Mouse (Mus musculus) ES-Bruce4 (cell line): Measurements from ENCODE around the gene Aktip. TPM values are rescaled to one million over a fixed set of nuclear protein-coding genes. Genes with fewer than 3 reads are reported as not detected.

Experiments
- H3K27ac ChIP-seq: 2 replicates; pipeline ENCODE4 v1.5.1; 2012; ENCODE audit warnings: low read length, inconsistent platforms; ENCODE audit not compliant: insufficient read depth
- H3K27me3 ChIP-seq: 2 replicates; pipeline ENCODE4 v1.6.1; 2012; ENCODE audit warnings: mild to moderate bottlenecking, low read length, inconsistent platforms; ENCODE audit not compliant: control insufficient read depth, poor library complexity, insufficient read depth, severe bottlenecking
- H3K36me3 ChIP-seq: 2 replicates; pipeline ENCODE4 v1.6.1; 2012; ENCODE audit warnings: inconsistent platforms, mild to moderate bottlenecking, low read length, moderate library complexity; ENCODE audit not compliant: control insufficient read depth, poor library complexity, insufficient read depth, severe bottlenecking
- H3K4me1 ChIP-seq: one replicate; pipeline ENCODE4 v1.8.1; 2011; ENCODE audit warnings: low read length; ENCODE audit not compliant: control insufficient read depth, insufficient read depth
- H3K4me3 ChIP-seq: 2 replicates; pipeline ENCODE4 v1.5.1; 2011; ENCODE audit warnings: low read depth, mild to moderate bottlenecking, low read length
- H3K9ac ChIP-seq: 2 replicates; pipeline ENCODE4 v1.6.1; 2012; ENCODE audit warnings: low read depth, mild to moderate bottlenecking, inconsistent platforms; ENCODE audit not compliant: poor library complexity, severe bottlenecking
- H3K9me3 ChIP-seq: replicated peaks from 2 replicates; pipeline ENCODE4 v1.6.1; 2012; ENCODE audit warnings: mild to moderate bottlenecking, low read length, inconsistent platforms; ENCODE audit not compliant: control insufficient read depth, poor library complexity, insufficient read depth, severe bottlenecking
- CTCF ChIP-seq: IDR thresholded peaks from one replicate; pipeline ENCODE4 v1.8.1; 2011; ENCODE audit warnings: low read depth, low read length
- EP300 ChIP-seq: IDR thresholded peaks from 2 replicates; pipeline ENCODE4 v1.6.1; 2011; ENCODE audit warnings: low read depth, low read length; ENCODE audit not compliant: insufficient read depth
- POLR2A ChIP-seq: IDR thresholded peaks from one replicate; pipeline ENCODE4 v1.8.1; 2011; ENCODE audit warnings: low read length; ENCODE audit not compliant: insufficient read depth
- polyA plus RNA-seq: library from polyadenylated mRNA; stranded (reverse); fragments of >200 nt; gene quantifications from 2 replicates; pipeline ENCODE4 v1.2.4, GENCODE M21; 2011; ENCODE audit warnings: low read depth; ENCODE audit not compliant: missing spikeins, insufficient read depth, insufficient read length

Gene Aktip
- polyA plus RNA-seq, 1 experiment, result 74.4 TPM

DNA sequence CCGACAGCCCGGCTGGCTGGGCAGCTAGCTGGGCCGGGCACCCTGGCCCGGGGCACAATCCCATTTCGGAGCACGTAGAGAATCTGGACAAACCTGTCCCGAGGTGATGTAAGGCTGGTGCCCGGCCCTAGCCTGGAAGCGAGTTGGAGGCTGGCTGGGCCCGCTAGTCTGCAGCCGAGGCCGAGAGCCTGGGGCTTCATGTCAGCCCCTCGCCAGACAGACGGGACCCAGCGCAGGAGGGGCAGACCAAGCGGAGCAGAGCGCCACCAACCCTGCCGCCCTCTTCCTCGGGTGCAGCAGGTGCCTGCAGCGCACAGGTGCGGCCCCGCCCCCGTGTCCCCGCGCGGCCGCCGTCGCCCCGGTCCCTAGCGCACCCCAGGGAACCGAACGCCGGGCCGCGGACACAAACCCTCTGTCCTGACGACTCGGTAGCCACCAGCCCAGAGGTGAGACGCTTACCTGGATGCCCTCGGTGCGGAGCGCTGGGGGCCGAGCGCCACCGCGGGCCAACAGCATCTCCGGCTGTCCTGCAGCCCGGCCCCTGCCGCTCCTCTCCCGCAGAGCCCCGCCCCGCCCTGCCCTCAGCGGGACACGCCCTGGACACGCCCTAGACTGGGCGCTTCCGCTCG lies 66.2 kb downstream of the Aktip start:
- Histone ChIP-seq H3K4me3 (peak overlapping the region; percentile 71), H3K9ac (peak overlapping the region; percentile 56), H3K4me1 (no peaks in the 10 kb centered on the region), H3K27ac (no peak overlapping the region), H3K36me3 (peaks cover 11% of the 10 kb centered on the region), H3K9me3 (no peaks in the 10 kb centered on the region), H3K27me3 (no peaks in the 10 kb centered on the region)
- no peak for TF ChIP-seq CTCF
- TF ChIP-seq EP300, result no peak
- TF ChIP-seq POLR2A, result peak; percentile 66

DNA sequence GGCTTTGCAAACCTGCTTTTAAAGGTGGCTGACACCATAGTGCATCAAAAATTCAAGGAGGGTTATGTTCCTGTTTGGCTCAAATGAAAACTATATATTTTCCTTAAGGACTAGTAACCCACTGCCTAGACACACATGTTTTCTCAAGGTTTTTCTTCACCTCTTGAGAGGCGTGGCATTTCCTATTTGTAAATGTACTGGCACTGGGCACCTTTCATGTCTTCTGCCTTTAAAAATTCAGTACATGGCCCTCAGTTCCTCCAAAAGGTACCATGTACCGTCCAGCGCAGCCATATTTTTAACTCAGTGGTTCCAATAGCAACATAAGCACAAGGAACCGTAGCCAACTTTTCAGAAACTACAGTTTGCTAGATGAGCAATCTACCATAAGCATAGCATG lies 67.0 kb downstream of the Aktip start:
- H3K9me3 ChIP-seq, result no peaks in the 10 kb centered on the region
- peak overlapping the region; percentile 56 for H3K9ac ChIP-seq
- peaks cover 17% of the 10 kb centered on the region for H3K36me3 ChIP-seq
- H3K4me1 ChIP-seq, result no peaks in the 10 kb centered on the region
- H3K27me3 ChIP-seq, result no peaks in the 10 kb centered on the region
- TF ChIP-seq POLR2A (no peak), CTCF (no peak), EP300 (no peak)
- H3K27ac ChIP-seq, result no peak overlapping the region
- no peak overlapping the region for H3K4me3 ChIP-seq

DNA sequence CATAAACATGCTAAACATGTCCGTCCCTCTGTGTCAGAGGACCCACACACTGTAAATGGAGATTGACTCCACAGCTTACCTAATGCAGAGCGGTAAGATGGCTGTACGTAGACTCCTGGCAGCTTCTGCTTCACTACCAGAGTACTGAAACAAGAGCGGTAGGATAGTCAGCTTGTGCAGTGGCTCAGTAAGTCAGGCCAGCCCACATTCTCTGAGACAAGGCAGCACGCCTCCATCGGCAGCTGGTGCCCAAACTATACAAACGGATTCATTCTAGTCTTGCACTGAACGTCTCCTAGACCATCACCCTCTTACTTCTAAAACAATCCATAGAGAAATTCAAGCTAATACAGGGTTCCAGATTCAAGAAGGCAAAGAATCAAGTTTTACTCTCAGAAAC lies 73.0 kb downstream of the Aktip start:
- no peak overlapping the region for H3K9ac ChIP-seq
- no peaks in the 10 kb centered on the region for H3K27me3 ChIP-seq
- no peaks in the 10 kb centered on the region for H3K4me1 ChIP-seq
- TF ChIP-seq CTCF, result no peak
- no peak for TF ChIP-seq EP300
- no peak for TF ChIP-seq POLR2A
- H3K9me3 ChIP-seq, result no peaks in the 10 kb centered on the region
- H3K36me3 ChIP-seq, result peaks cover 70% of the 10 kb centered on the region
- no peak overlapping the region for H3K27ac ChIP-seq
- no peak overlapping the region for H3K4me3 ChIP-seq

DNA sequence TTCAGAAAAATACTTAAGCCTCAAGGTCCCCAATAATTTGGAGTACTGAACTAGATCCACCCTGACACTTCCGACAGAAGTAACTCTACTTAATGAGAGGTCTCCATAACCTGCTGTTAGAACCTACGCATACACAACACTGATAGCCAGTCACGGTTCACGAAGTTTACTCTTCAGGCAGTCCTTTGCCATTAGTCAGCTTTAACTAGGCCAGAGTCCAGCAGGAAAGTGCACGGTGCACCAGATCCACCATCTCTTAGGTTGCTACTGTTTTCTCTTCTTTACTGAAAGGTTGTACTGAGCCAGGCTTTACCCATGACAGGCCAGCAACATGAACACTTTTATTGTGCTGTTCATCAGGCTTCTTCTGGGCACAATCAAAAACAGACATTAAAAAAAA lies 75.5 kb downstream of the Aktip start:
- no peak overlapping the region for H3K27ac ChIP-seq
- H3K9me3 ChIP-seq, result no peaks in the 10 kb centered on the region
- TF ChIP-seq EP300 (no peak), POLR2A (no peak), CTCF (no peak)
- H3K27me3 ChIP-seq, result no peaks in the 10 kb centered on the region
- H3K4me1 ChIP-seq, result no peaks in the 10 kb centered on the region
- no peak overlapping the region for H3K9ac ChIP-seq
- H3K36me3 ChIP-seq, result peaks cover 76% of the 10 kb centered on the region
- no peak overlapping the region for H3K4me3 ChIP-seq

DNA sequence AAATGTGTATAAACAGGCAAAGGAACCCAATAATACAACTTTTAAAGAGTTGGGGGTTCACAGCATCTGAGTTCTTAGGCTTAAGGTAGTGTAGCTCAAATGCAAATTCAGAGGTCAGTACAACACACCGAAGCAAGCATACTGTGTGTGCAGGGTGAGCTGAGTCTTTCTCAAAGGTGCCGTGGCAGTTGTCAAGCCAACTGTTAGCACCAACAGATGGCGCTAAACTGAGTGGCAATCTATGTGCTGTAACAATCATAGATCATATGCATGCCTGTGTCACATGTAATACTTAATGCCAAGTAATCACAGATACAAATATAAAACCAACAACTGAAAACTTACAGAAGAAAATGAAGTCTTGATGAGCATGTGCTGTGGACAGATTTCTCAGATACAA lies 81.6 kb downstream of the Aktip start:
- H3K9ac ChIP-seq, result no peak overlapping the region
- TF ChIP-seq CTCF (peak; percentile 40), POLR2A (no peak), EP300 (no peak)
- H3K9me3 ChIP-seq, result no peaks in the 10 kb centered on the region
- no peaks in the 10 kb centered on the region for H3K4me1 ChIP-seq
- no peak overlapping the region for H3K27ac ChIP-seq
- H3K4me3 ChIP-seq, result no peak overlapping the region
- H3K27me3 ChIP-seq, result no peaks in the 10 kb centered on the region
- H3K36me3 ChIP-seq, result peaks cover 42% of the 10 kb centered on the region

DNA sequence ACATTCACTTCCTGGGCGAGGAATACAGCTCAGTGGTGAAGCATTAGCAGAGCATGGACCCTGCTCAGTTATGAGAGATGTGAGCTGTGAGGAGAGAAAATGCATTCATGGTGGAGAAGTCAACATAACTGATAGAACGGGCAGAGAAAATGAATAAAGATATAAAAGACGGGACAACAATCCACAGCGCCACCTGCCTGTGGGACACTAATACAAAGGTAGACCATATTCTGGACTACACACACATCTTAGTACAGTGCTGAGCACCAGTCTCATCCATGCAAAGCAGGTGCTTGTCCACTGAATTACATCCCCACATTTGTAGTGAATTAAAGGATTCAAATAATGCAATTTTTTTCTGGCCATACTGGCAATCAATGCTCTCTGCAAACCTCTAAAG lies 82.2 kb downstream of the Aktip start:
- Histone ChIP-seq H3K27me3 (no peaks in the 10 kb centered on the region), H3K27ac (no peak overlapping the region), H3K36me3 (peaks cover 36% of the 10 kb centered on the region), H3K9ac (no peak overlapping the region), H3K4me1 (no peaks in the 10 kb centered on the region), H3K9me3 (no peaks in the 10 kb centered on the region), H3K4me3 (no peak overlapping the region)
- TF ChIP-seq CTCF (peak; percentile 1), POLR2A (no peak), EP300 (no peak)
